Mouse (Mus musculus) spleen, postnatal 14 days (tissue): ENCODE data around the gene Samhd1.

ENCODE experiments used
- DNase-seq, 2 experiments: peaks; one replicate each; pipeline ENCODE4 v3.0.0; 2021 to 2022; ENCODE audit warnings: low spot score in 2 of 2

Gene Samhd1

DNA sequence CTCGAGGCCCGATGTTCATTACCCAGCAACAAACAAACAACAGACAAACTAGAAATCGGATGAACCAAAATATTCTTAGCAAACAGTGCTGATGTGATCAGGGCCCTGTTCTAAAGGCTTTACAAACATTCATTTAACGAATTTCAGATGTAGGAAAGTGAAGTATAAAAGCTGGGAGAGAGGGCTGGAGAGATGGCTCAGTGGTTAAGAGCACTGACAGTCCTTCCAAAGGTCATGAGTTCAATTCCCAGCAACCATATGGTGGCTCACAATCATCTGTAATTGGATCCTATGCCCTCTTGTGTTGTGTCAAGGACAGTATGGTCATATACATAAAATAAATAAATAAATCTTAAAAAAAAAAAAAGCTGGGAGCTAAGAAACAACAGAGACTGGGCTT, 1.1 kb upstream of the Samhd1 start:
- DNase-seq = no peak

DNA sequence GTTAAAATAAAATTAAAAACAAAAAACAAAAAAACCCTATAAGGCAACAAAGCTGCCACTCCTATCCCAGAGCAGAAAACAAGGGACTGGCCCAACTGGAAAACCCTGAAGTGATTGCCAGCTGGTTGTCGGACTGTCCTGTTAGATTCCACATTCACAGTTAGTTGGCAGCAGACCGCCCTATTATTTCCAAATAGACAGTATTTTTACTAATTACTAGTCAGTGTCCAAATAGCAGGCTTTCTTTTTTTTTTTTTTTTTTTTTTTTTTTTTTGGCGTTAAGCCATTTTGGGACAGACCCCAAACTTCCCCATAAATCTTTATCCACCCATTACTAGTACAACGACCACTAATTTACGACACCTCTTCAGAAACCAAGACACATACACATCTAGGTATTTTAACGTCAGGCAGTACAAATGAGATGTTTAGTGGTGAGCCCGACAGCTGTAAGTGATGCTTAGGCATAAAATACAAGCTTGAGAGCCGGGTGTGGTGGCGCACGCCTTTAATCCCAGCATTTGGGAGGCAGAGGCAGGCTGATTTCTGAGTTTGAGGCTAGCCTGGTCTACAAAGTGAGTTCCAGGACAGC, 560 bp upstream of the Samhd1 start:
- no peak for DNase-seq

DNA sequence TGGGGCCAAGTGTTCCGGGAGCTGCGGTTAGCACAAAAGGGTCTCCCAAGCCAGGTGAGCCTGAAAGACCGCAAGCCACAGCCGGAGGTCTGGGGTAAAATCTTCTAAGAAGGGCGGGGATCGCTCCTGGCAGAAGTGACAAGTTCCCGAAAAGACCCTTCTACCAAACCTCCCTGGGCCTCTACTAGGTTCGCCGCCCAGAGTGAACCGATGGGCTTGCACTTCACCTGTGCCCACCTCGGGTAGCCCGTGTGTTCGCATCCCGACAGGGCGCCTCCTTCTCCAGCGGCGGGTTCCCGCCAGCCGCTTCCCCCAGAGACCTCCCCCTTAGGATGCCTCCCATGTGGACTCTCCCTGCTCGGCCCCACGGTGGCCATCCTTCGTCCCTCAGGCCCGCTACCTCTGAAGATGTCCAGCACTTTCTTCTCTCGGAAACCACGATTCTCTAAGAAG, 560 bp downstream of the Samhd1 start:
- peak in 1 of 2 experiments; percentile 24 for DNase-seq

DNA sequence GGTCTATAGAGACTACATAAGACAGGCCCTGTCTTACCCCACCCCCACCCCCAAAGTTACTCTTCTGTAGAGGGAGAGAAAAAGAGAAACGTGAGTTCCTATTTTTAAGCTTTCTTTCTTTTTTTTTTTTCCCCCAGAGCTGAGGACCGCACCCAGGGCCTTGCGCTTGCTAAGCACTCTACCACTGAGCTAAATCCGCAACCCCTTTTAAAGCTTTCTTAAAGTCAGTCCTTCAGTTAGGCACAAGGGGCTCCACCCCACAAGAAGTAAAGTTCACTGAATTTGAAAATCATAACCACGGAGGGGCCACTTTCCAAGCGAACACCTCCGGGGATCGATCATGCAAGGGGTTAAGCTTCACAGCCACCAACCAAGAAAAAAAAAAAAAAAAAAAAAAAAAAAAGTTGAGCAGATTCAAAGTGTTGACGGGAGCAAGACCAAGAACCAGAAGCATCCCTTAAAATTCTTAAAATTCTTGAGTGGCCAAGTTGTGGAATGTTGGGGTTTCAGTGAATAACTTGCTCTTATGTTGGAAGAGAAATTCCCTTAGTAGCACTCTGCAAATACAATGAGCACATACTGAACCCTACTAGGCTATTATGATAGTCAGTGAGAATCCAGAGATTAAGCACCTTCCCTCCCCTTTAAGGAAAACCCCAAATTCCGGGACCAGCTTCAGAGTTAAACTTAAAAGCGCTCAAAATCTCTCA, 1.1 kb downstream of the Samhd1 start:
- no peak for DNase-seq

DNA sequence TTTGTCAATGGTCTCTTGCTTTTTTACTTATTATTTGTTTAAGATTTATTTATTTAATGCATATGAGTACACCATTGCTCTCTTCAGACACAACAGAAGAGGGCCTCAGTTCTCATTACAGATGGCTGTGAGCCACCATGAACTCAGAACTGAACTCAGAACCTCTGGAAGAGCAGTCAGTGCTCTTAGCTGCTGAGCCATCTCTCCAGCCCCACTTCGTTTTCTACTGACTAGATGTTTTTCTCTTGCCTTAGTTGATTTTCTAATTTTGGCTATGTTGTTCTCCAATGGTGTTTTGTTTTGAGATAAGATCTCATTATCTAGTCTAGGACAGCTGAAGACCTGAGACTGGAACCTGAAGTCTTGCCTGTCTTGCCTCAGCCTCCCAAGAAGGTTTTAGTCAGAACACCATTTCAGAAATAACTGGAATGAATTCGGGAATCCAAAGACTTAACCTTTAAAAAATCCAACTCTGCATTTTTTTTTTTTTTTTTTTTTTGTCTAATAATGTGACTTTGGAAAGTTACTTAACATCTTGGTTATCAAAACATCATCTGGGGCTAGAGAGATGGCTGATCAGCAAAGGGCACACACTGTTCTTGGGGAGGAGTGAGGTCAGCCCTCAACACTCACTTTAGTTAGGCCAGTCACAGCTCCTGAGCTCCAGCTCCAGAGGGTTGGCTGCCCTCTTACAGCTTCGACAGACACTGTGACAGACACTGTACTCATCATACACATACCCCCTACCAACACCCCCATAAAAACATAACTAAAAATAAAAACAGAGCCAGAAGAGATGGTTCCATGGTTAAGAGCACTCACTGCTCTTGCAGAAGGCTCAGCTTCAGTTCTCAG, 2.2 kb downstream of the Samhd1 start:
- DNase-seq = no peak

DNA sequence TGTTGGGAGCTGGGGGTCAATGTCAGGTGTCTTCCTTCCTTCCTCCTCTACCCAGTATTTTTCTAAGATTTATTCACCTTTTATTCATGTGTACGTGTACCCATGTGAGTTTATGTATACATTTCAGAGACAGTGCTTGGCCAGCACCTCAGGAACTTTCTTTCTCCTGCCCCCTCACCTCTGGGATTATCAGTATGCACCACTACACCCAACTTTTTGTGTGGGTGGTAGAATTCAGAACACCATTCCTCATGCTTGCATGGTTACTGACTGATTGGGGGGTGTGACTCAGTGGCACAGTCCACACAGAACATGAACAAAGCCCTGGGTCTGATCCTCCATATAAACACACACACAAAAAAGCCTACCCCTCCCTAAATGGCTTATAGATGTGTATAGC, 3.0 kb downstream of the Samhd1 start:
- DNase-seq = no peak

DNA sequence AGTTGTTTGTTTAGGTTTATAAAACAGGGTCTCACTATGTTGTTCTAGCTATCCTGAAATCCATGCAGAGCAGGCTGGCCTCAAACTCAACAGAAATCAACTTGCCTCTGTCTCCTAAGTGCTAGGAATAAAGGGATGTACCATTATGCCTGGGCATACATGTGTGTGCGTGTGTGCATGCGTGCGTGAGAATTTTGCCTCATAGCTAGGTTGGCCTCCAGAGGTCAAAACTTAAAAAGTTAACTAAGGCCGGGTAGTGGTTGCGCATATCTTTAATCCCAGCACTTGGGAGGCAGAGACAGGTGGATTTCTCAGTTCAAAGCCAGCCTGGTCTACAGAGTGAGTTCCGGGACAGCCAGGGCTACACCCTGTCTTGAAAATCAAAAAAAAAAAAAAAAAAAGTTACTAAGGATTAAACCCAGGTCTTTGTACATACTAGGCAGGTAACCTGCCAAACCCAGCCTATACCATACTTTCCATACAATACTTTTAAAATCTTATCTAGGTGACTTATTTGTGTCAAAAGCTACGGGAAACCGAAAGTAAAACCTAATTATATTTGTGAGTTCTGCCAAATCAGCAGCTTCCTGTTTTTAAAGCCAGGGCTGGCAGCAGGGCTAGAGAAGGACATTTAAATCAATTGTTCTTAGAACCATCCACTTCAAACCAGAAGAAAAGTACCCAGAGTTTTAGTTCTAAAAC, 4.1 kb downstream of the Samhd1 start:
- no peak for DNase-seq

DNA sequence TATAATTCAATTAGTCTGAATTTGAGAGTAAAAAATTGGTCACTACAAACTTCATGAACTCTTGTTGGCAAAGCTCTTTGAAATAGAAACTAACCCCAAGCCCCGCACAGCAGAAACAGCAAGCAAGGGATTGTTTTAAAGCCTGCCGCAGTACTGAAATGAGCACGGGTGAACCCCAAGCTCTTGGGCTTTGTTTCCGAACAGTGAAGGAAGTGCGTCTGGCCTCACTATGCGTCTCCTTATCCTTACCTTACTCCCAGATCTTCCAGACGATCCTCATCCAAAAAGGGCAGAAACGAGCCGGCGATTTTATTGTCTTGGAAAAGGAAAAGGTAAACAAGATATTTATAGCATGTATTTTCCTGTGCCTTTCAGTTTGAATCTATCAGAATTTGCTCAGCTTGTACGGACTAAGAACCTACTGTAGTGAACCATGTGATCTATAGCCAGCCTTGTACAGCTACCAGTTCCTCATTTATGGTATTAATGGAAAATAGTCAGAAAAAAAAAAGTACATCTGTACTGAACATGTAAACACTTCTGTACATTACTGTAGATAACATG, 5.4 kb downstream of the Samhd1 start:
- DNase-seq = no peak

DNA sequence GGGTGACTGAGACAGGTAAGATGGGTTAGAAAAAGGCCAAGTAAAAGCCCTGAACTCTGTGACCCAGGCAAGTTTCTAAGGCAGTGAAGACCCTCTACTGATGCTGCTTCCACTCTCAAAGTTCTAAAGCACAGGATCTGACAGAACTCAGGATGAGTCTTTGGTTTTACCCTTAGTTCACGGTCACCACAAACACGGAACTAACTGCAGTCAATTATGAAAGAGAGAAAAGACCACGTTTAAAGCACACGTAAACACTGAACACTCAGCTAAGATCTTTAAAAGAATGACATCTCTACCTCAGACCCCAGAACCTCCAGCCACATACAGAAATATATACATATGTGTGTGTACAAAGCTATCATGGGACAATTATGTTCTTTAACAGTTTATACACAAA, 6.0 kb downstream of the Samhd1 start:
- DNase-seq = no peak

DNA sequence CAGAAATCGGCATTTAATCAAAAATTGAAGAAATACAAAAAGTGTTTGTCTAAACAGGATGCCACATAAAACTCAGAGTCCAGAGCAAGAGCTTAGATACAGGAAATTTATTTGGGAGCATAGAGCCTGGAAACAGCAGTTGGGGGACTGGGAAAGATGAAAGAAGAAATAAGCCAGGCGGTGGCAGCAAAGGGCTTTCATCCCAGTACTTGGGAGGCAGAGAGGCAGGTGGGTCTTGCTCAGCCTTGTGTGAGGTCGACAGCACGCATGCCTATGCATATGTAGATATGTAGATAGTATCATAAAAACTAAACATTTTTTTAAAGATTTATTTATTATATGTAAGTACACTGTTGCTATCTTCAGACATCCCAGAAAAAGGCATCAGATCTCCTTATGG, 7.0 kb downstream of the Samhd1 start:
- no peak for DNase-seq

DNA sequence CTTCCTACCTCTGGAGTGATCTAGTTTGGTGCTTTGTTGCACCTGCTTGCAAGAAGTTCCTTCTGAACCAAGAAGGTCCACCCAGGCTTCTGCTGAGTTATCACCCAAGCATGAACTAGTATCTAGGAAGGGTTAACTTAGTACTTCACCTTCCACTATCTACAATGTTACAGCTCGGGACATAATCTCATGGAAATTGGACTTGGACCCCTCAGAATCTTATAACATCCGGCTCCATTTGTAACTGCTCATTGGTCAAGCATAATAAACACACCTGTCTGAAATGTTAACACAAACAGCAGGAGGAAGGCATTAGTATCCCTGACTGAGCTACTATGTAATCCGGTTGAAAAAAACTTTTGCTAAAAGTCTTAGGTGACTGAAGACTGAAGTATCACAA, 7.7 kb downstream of the Samhd1 start:
- no peak for DNase-seq

DNA sequence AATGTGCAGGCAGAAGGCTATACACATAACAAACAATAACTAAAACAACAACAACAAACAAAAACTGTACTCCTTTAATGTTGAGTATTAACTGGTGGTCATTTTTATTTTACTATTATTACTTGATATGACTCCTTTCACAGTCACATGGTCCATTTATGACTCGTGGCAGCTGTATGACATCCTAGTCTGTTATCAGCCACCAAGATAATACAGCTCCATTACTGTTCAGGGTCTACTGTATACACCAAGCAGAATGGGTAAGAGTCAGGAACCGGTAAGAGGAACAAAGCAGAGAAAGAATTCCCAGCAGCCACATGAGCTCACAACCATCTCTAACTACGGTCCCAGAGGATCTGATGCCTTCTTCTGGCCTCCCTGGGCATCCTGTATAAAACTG, 9.8 kb downstream of the Samhd1 start:
- no peak for DNase-seq

DNA sequence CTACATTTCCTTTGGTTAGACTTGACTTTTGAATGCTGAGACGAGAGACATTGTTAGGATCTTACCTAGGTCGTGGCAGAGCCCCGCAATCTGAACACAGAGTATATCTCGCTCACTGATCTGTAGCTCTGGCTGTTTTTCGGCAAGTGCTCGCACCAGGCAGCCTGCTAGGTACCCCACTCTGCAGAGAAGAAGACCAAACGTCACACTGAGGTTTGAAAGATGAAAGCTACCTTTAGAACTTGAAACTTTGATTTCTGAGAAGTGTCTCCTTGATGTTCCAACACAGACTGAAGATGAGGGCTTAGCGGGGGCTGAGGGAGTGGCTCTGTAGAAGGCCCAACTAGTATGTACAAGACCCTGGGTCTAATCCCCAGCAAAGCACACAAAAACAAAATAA, 13.3 kb downstream of the Samhd1 start:
- DNase-seq = no peak

DNA sequence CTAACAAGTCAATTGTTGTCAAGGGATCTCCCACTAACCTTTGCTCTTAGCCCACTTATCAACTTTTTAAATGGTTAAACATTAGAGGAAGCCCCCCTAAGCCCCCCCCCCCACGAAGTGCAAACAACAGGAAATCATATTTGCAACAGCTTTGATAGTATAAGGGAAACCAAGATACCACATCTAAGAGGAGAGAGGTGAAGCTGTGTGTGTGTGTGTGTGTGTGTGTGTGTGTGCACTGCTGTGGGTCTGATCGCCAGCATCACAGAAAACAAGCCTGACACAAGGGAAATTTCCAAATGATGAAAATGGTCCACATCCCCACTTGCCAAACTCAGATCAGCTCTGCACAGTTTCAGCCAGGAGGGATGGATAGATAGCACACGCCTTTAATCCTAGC, 16.0 kb downstream of the Samhd1 start:
- no peak for DNase-seq

DNA sequence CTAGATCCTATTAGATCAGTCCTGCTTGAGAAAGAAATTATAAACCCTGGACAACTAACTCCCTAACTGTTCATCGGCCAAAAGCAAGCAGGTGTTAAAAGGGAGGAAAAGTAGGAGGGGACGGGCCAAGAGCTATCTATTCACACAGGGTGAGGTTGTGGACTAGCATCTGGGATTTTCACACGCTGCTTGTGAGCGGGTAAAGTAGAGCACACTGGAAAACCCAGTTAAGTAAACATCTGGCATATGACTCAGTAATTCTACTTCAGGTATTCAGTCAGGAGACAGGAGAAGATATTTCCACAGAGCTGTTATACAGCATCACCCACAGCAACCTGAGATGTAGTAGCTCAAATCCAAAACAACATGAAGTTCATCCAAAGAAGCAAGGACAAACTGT, 16.5 kb downstream of the Samhd1 start:
- no peak for DNase-seq

DNA sequence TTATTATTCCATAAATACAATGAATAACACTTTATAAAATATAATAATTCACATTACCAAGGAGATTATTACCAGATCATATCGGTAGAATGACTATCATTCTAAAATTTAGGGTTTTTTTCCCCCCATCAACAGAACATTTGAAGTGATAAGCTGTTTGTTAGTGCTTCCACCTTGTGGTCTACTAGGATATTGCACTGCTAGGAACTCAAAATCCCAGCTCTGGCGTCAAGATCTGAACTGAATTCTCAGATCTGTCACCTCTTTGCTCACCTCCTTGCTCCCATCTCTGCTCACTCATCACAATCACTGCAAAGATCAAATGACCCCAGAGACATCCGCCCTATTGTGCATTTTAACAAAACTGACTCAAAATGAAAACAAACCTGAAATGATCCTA, 18.1 kb downstream of the Samhd1 start:
- no peak for DNase-seq

DNA sequence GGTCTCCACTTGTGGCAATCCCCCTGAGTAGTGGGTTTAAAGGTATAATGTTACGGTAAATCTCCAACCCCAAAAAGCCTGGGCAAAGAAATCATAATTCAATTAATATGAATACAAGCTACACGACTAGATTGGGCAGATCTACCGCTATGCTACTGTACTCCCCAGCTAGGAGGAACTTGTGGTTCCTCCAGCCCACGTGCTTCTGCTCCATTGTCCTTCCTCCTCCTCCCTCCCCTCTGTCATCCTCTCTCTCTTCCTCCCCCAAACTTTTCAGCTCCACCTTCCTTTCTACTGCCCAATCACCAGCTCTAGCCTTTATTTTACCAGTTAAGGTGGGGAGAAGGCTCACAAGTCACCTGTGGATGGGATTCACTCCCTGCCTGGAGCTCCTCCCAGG, 26.8 kb downstream of the Samhd1 start:
- no peak for DNase-seq

DNA sequence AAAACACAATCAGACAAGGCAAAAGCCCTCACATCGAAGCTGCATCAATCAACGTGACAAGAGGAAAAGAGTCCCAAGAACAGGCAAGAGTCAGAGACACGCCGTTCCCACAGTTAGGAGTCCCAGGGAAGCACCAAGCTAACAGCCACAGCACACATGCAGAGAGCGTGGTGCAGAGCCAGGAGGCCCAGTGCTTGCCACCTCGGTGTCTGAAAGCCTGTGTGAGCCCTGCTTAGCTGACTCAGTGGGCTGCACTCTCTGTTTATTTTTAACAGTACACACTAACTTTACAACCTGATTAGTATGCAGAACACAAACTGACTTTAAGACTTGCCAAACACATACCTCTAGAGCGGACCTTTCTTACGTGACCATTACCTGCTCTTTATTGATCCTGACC, 30.6 kb downstream of the Samhd1 start:
- no peak for DNase-seq

DNA sequence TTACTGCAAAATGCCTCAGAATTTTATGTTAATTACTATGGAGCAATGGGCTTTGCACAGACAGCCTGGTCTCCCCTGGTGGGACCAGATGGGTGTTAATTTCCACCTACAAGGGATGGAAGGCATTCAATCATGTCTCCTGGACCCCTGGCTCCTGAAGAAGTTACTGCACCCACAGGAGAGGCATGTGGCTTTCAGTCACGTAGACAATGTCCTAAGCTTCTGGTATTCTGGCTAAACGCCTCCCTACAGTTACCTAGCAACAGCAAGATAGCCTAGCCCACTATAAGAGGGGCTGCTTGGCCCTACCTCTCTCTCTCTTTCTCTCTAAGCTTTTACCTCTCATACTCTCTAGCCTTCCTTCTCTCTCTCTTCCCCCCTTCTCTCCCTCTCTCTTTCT, 32.8 kb downstream of the Samhd1 start:
- no peak for DNase-seq

DNA sequence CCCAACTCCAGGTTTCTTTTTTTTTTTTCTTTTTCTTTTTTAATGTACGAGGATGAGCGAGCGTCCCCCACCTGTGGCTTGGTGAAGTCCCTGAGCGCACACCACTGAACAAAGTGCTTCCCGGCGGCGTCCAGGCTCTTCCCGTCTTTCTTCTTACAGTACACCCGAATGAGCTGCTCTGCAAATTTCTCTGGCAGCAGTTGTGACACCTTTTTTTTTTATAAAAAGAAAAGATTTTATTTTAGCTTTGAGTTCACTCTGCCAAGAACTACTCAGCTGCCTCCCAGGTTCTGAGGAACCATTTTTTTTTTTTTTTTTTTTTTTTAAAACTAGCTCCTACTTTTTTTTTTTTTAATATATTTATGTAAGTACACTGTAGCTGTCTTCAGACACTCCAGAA, 33.4 kb downstream of the Samhd1 start:
- no peak for DNase-seq

DNA sequence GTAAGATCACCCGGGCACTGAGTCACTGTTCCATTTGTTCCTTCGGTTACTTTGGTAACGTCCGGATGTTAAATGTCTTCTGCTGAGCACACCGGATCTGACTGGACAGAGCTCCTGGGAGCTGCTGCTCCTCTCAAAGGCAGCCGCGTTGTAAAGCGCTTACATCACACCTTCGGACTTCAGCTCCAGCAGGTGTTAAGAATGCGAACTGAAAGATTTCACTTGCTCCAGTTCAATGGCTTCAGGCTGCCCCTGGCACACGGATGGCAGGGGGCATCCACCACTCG, 34.8 kb downstream of the Samhd1 start:
- DNase-seq = no peak
